Mouse (Mus musculus) cerebellum, adult 2 months (tissue): ENCODE data around the gene Sall2.

Source experiments
- CTCF ChIP-seq: fragments of 200-500 bp; IDR thresholded peaks from 2 replicates; pipeline ENCODE4 v1.5.1; 2011; ENCODE audit warnings: low read depth, mild to moderate bottlenecking, control low read depth, low read length, moderate library complexity, borderline replicate concordance; ENCODE audit not compliant: insufficient read depth
- POLR2A ChIP-seq: fragments of 200-500 bp; IDR thresholded peaks from 2 replicates; pipeline ENCODE4 v1.6.1; 2011; ENCODE audit warnings: low read length, control low read depth, borderline replicate concordance; ENCODE audit not compliant: insufficient read depth

- TF ChIP-seq CTCF (no peak), POLR2A (no peak)
Measured at GRCm38 (mm10) chr14:52315283-52315780, 13.2 kb downstream of the Sall2 start.
